Mouse (Mus musculus) kidney, adult 2 months (tissue): ENCODE measurements around the gene Gm6358. TPM values are rescaled to one million over a fixed set of nuclear protein-coding genes. Genes with fewer than 3 reads are reported as not detected.
"Not testable (repeated sequence)": the region's sequence is repeated elsewhere in the genome, so short reads cannot be mapped to it uniquely, and the experiment has no call there.

ENCODE experiments used
- DNase-seq: peaks from one replicate; pipeline ENCODE4 v3.0.0; 2021
- H3K27ac ChIP-seq: fragments of 200-500 bp; 2 replicates; pipeline ENCODE4 v1.5.1; 2012; ENCODE audit warnings: low read depth, low read length, control low read depth, inconsistent platforms; ENCODE audit not compliant: insufficient read depth
- H3K27me3 ChIP-seq: fragments of 200-500 bp; replicated peaks from 2 replicates; pipeline ENCODE4 v1.6.1; 2012; ENCODE audit warnings: mild to moderate bottlenecking, moderate library complexity, low read length, inconsistent platforms; ENCODE audit not compliant: control insufficient read depth, insufficient read depth
- H3K36me3 ChIP-seq: fragments of 200-500 bp; 2 replicates; pipeline ENCODE4 v1.6.1; 2012; ENCODE audit warnings: mild to moderate bottlenecking, moderate library complexity, low read length, inconsistent platforms; ENCODE audit not compliant: control insufficient read depth, insufficient read depth
- H3K4me1 ChIP-seq: fragments of 200-500 bp; 2 replicates; pipeline ENCODE4 v1.6.1; 2011; ENCODE audit warnings: low read length; ENCODE audit not compliant: control insufficient read depth, insufficient read depth
- H3K4me3 ChIP-seq: fragments of 200-500 bp; 2 replicates; pipeline ENCODE4 v1.5.1; 2011; ENCODE audit warnings: mild to moderate bottlenecking, low read depth, low read length, control low read depth; ENCODE audit not compliant: insufficient read depth
- CTCF ChIP-seq: fragments of 200-500 bp; conservative IDR thresholded peaks from 2 replicates; pipeline ENCODE4 v1.5.1; 2011; ENCODE audit warnings: low read depth, mild to moderate bottlenecking, control low read depth, low read length, moderate library complexity, mixed read lengths; ENCODE audit not compliant: insufficient read depth, insufficient read length
- POLR2A ChIP-seq: fragments of 200-500 bp; IDR thresholded peaks from one replicate; pipeline ENCODE4 v1.6.1; 2011; ENCODE audit warnings: low read depth, low read length, control low read depth
- WGBS: fragments of 180-500 bp; shearing (Covaris S2); methylation state at CpG from one replicate; pipeline ENCODE4 v1.1.7; 2018; 5-methylcytosine and 5-hydroxymethylcytosine counted together
- polyA plus RNA-seq: library from polyadenylated mRNA; depleted of rRNA; stranded (reverse); fragments of >200 nt; gene quantifications from 2 replicates; pipeline ENCODE4 v1.2.3, GENCODE M21; 2012; rRNA removed

Gm6358 gene
- polyA plus RNA-seq: not detected in 2 replicates

GRCm38 (mm10) chr16:89140551-89140950 lies at the start of gene Gm6358:
Gene Gm6358, plus strand, starts transcription at chr16:89140851.
- no peaks in the 10 kb centered on the region for H3K27me3 ChIP-seq
- no peak for DNase-seq
- H3K4me1 ChIP-seq: no peaks in the 10 kb centered on the region
- TF ChIP-seq POLR2A (no peak), CTCF (no peak)
- no peak within 1 kb of the TSS for H3K4me3 ChIP-seq
- 92% methylated on average over 1 of the region's 1 CpGs for WGBS
- H3K27ac ChIP-seq: no peak within 1 kb of the TSS
- H3K36me3 ChIP-seq: no peaks in the 10 kb centered on the region

GRCm38 (mm10) chr16:89150786-89151185 lies 10.1 kb downstream of the Gm6358 start, which contains the start of gene Gm10061:
Gene Gm10061, plus strand, starts transcription at chr16:89151086.
- Histone ChIP-seq H3K27me3 (no peaks in the 10 kb centered on the region), H3K27ac (no peak within 1 kb of the TSS), H3K4me3 (no peak within 1 kb of the TSS), H3K36me3 (no peaks in the 10 kb centered on the region), H3K4me1 (no peaks in the 10 kb centered on the region)
- WGBS: 96% methylated on average over 1 of the region's 1 CpGs
- TF ChIP-seq CTCF: no peak
- TF ChIP-seq POLR2A: no peak
- DNase-seq: no peak

- TF ChIP-seq CTCF (no peak), POLR2A (no peak)
- WGBS: 85% methylated on average over 4 of the region's 4 CpGs
- no peaks in the 10 kb centered on the region for H3K36me3 ChIP-seq
Measured at GRCm38 (mm10) chr16:89157652-89158051, 17.0 kb downstream of the Gm6358 start, which contains the start of gene Gm9789. Gene Gm9789, plus strand, starts transcription at chr16:89157952.

GRCm38 (mm10) chr16:89169190-89169589 lies 28.5 kb downstream of the Gm6358 start, which contains the start of gene Gm7735:
Gene Gm7735, plus strand, starts transcription at chr16:89169490.
- not testable (repeated sequence) for H3K4me1 ChIP-seq, H3K27ac ChIP-seq, H3K36me3 ChIP-seq, DNase-seq, H3K4me3 ChIP-seq, H3K27me3 ChIP-seq

More at GRCm38 (mm10) chr16:89157652-89158051, 17.0 kb downstream of the Gm6358 start, which contains the start of gene Gm9789:
- H3K27ac ChIP-seq: no peak within 1 kb of the TSS
- H3K4me3 ChIP-seq: no peak within 1 kb of the TSS
- no peaks in the 10 kb centered on the region for H3K27me3 ChIP-seq
- no peaks in the 10 kb centered on the region for H3K4me1 ChIP-seq
- DNase-seq: no peak

- DNase-seq: no peak
- no peak for TF ChIP-seq POLR2A
- no peak for TF ChIP-seq CTCF
- H3K4me1 ChIP-seq: no peaks in the 10 kb centered on the region
- H3K27ac ChIP-seq: no peak within 1 kb of the TSS
- WGBS: 77% methylated on average over 2 of the region's 2 CpGs
- no peak within 1 kb of the TSS for H3K4me3 ChIP-seq
- no peaks in the 10 kb centered on the region for H3K27me3 ChIP-seq
- H3K36me3 ChIP-seq: no peaks in the 10 kb centered on the region
Measured at GRCm38 (mm10) chr16:89174435-89174834, 33.8 kb downstream of the Gm6358 start, which contains the start of gene 1110057P08Rik. Gene 1110057P08Rik, plus strand, starts transcription at chr16:89174735.

- H3K27ac ChIP-seq: no peak overlapping the region
- no peak for TF ChIP-seq POLR2A
- no peak for TF ChIP-seq CTCF
- no peak overlapping the region for H3K4me3 ChIP-seq
- H3K4me1 ChIP-seq: no peaks in the 10 kb centered on the region
- H3K27me3 ChIP-seq: no peaks in the 10 kb centered on the region
- no peak for DNase-seq
- WGBS: 69% methylated on average over 4 of the region's 4 CpGs
- no peaks in the 10 kb centered on the region for H3K36me3 ChIP-seq
Measured at GRCm38 (mm10) chr16:89188621-89189020, 48.0 kb downstream of the Gm6358 start.

Other genes with a start within 250 kb of the Gm6358 start
- not detected in 2 replicates for gene Krtap19-5, start 244.4 kb upstream of the Gm6358 start, polyA plus RNA-seq
- not detected in 2 replicates for gene Krtap19-9b, start 208.6 kb upstream of the Gm6358 start, polyA plus RNA-seq
- gene Krtap16-3, start 178.0 kb upstream of the Gm6358 start, polyA plus RNA-seq: not detected in 2 replicates
- gene Krtap22-2, start 130.1 kb upstream of the Gm6358 start, polyA plus RNA-seq: not detected in 2 replicates
- gene Gm10229, start 125.6 kb upstream of the Gm6358 start, polyA plus RNA-seq: not detected in 2 replicates
- gene Krtap6-1, start 109.2 kb upstream of the Gm6358 start, polyA plus RNA-seq: not detected in 2 replicates
- not detected in 2 replicates for gene Gm10228, start 99.4 kb upstream of the Gm6358 start, polyA plus RNA-seq
- gene Krtap6-5, start 93.0 kb upstream of the Gm6358 start, polyA plus RNA-seq: not detected in 2 replicates
- not detected in 2 replicates for gene 1110025L11Rik, start 76.8 kb upstream of the Gm6358 start, polyA plus RNA-seq
- gene Krtap6-3, start 56.8 kb upstream of the Gm6358 start, polyA plus RNA-seq: not detected in 2 replicates
- not detected in 2 replicates for gene Gm10061, start 10.2 kb downstream of the Gm6358 start, polyA plus RNA-seq
- not detected in 2 replicates for gene Gm9789, start 17.1 kb downstream of the Gm6358 start, polyA plus RNA-seq
- gene Gm7735, start 28.6 kb downstream of the Gm6358 start, polyA plus RNA-seq: not detected in 2 replicates
- gene 1110057P08Rik, start 33.9 kb downstream of the Gm6358 start, polyA plus RNA-seq: not detected in 2 replicates
- not detected in 2 replicates for gene Krtap20-2, start 65.0 kb downstream of the Gm6358 start, polyA plus RNA-seq